Mouse (Mus musculus): ENCODE results near the gene Lcmt2.
"Not testable (repeated sequence)": the region's sequence is repeated elsewhere in the genome, so short reads cannot be mapped to it uniquely, and the experiment has no call there.

Lcmt2 gene

GRCm38 (mm10) chr2:121140018-121140882 is at the start of gene Lcmt2, which contains the start of gene Adal:
Lcmt2 (minus strand) TSS chr2:121140653.
Adal (plus strand) TSS chr2:121140428.
- peak; percentile 86 for DNase-seq (ENCODE audit: low read depth, low spot score)

- DNase-seq (ENCODE audit: low read depth, low spot score): no peak
These were observed 48.1 kb upstream of the Lcmt2 start for GRCm38 (mm10) chr2:121188530-121188929.

- DNase-seq (ENCODE audit: low read depth, low spot score): no peak
These were observed 43.7 kb upstream of the Lcmt2 start for GRCm38 (mm10) chr2:121184142-121184541.

GRCm38 (mm10) chr2:121183431-121183830 is 43.0 kb upstream of the Lcmt2 start:
- DNase-seq (ENCODE audit: low read depth, low spot score): no peak

- no peak for DNase-seq (ENCODE audit: low read depth, low spot score)
These were observed 38.5 kb upstream of the Lcmt2 start for GRCm38 (mm10) chr2:121178828-121179479.

GRCm38 (mm10) chr2:121170980-121171742 is 30.7 kb upstream of the Lcmt2 start, which contains the start of gene Zscan29:
Zscan29 (minus strand) TSS chr2:121171125.
- DNase-seq (ENCODE audit: low read depth, low spot score): peak; percentile 63

- no peak for DNase-seq (ENCODE audit: low read depth, low spot score)
These were observed 30.1 kb upstream of the Lcmt2 start, which contains the start of gene Tubgcp4 for GRCm38 (mm10) chr2:121170481-121170971. Tubgcp4 (plus strand) TSS chr2:121170654.

- no peak for DNase-seq (ENCODE audit: low read depth, low spot score)
These were observed 29.4 kb upstream of the Lcmt2 start for GRCm38 (mm10) chr2:121169902-121170301.

GRCm38 (mm10) chr2:121169173-121169572 is 28.7 kb upstream of the Lcmt2 start:
- no peak for DNase-seq (ENCODE audit: low read depth, low spot score)

- no peak for DNase-seq (ENCODE audit: low read depth, low spot score)
These were observed 12.6 kb upstream of the Lcmt2 start for GRCm38 (mm10) chr2:121153100-121153499.

- no peak for DNase-seq (ENCODE audit: low read depth, low spot score)
These were observed 9.2 kb upstream of the Lcmt2 start for GRCm38 (mm10) chr2:121149679-121150078.

- no peak for DNase-seq (ENCODE audit: low read depth, low spot score)
These were observed 2.0 kb upstream of the Lcmt2 start for GRCm38 (mm10) chr2:121142415-121142814.

- DNase-seq (ENCODE audit: low read depth, low spot score): no peak
These were observed 973 bp upstream of the Lcmt2 start for GRCm38 (mm10) chr2:121141216-121142035.

GRCm38 (mm10) chr2:121139266-121140017 is 1.0 kb downstream of the Lcmt2 start:
- peak; percentile 6 for DNase-seq (ENCODE audit: low read depth, low spot score)

GRCm38 (mm10) chr2:121137371-121137770 is 3.1 kb downstream of the Lcmt2 start:
- DNase-seq (ENCODE audit: low read depth, low spot score): no peak

- no peak for DNase-seq (ENCODE audit: low read depth, low spot score)
These were observed 7.6 kb downstream of the Lcmt2 start for GRCm38 (mm10) chr2:121132822-121133221.

- DNase-seq (ENCODE audit: low read depth, low spot score): no peak
These were observed 11.4 kb downstream of the Lcmt2 start for GRCm38 (mm10) chr2:121128865-121129620.

- DNase-seq (ENCODE audit: low read depth, low spot score): no peak
These were observed 12.9 kb downstream of the Lcmt2 start for GRCm38 (mm10) chr2:121127536-121127935.

GRCm38 (mm10) chr2:121126302-121126701 is 14.2 kb downstream of the Lcmt2 start:
- DNase-seq (ENCODE audit: low read depth, low spot score): not testable (repeated sequence)

Data from brain, embryonic 18.5 days (tissue).